Mouse (Mus musculus) hindbrain, embryonic 16.5 days (tissue): Measurements from ENCODE around the gene Dcst2. TPM values are rescaled to one million over a fixed set of nuclear protein-coding genes. Genes with fewer than 3 reads are reported as not detected.

Experiments
- ATAC-seq: fragments of 200-750 bp; cut with Nextera tagmentation; 2 replicates; pipeline ENCODE4 v1.8.0; 2017; ENCODE audit warnings: moderate TSS enrichment, moderate library complexity
- H3K27ac ChIP-seq: fragments of 300-500 bp; sonication (generic); 2 replicates; pipeline ENCODE4 v1.5.1; 2014; ENCODE audit warnings: low read depth, mild to moderate bottlenecking, control low read depth, low read length, moderate library complexity
- H3K27me3 ChIP-seq: fragments of 300-500 bp; sonication (generic); replicated peaks from 2 replicates; pipeline ENCODE4 v1.6.1; 2014; ENCODE audit warnings: low read length; ENCODE audit not compliant: control insufficient read depth, insufficient read depth
- H3K36me3 ChIP-seq: fragments of 300-500 bp; sonication (generic); 2 replicates; pipeline ENCODE4 v1.6.1; 2014; ENCODE audit warnings: mild to moderate bottlenecking, low read length, moderate library complexity, mixed read lengths; ENCODE audit not compliant: control insufficient read depth, insufficient read depth
- H3K4me1 ChIP-seq: fragments of 300-500 bp; sonication (generic); 2 replicates; pipeline ENCODE4 v1.6.1; 2014; ENCODE audit warnings: low read depth, low read length; ENCODE audit not compliant: control insufficient read depth, insufficient read depth
- H3K4me2 ChIP-seq: fragments of 300-500 bp; sonication (generic); 2 replicates; pipeline ENCODE4 v1.6.1; 2014; ENCODE audit warnings: mild to moderate bottlenecking, low read length, control low read depth, moderate library complexity
- H3K4me3 ChIP-seq: fragments of 300-500 bp; sonication (generic); 2 replicates; pipeline ENCODE4 v1.5.1; 2014; ENCODE audit warnings: mild to moderate bottlenecking, low read length, control low read depth, moderate library complexity
- H3K9ac ChIP-seq: fragments of 300-500 bp; sonication (generic); 2 replicates; pipeline ENCODE4 v1.6.1; 2014; ENCODE audit warnings: low read depth, mild to moderate bottlenecking, control low read depth, low read length, moderate library complexity
- H3K9me3 ChIP-seq: fragments of 300-500 bp; sonication (generic); 2 replicates; pipeline ENCODE4 v1.6.1; 2014; ENCODE audit warnings: mild to moderate bottlenecking, low read length, moderate library complexity; ENCODE audit not compliant: control insufficient read depth
- WGBS: fragments of 180-500 bp; shearing (Covaris S2); extraction: QIAGEN DNeasy Blood & Tissue Kit; methylation state at CpG from one replicate; pipeline ENCODE4 v1.1.7; 2014; 5-methylcytosine and 5-hydroxymethylcytosine counted together
- polyA plus RNA-seq: library from polyadenylated mRNA; unstranded; fragments of >200 nt; fragmentation: Nextera tagmentation; extraction: Ambion mirVana; gene quantifications from 2 replicates; pipeline ENCODE4 v1.2.1, GENCODE M21; 2015

Gene Dcst2
- polyA plus RNA-seq, 1 experiment from 2014 or later, result 0.10 TPM

DNA sequence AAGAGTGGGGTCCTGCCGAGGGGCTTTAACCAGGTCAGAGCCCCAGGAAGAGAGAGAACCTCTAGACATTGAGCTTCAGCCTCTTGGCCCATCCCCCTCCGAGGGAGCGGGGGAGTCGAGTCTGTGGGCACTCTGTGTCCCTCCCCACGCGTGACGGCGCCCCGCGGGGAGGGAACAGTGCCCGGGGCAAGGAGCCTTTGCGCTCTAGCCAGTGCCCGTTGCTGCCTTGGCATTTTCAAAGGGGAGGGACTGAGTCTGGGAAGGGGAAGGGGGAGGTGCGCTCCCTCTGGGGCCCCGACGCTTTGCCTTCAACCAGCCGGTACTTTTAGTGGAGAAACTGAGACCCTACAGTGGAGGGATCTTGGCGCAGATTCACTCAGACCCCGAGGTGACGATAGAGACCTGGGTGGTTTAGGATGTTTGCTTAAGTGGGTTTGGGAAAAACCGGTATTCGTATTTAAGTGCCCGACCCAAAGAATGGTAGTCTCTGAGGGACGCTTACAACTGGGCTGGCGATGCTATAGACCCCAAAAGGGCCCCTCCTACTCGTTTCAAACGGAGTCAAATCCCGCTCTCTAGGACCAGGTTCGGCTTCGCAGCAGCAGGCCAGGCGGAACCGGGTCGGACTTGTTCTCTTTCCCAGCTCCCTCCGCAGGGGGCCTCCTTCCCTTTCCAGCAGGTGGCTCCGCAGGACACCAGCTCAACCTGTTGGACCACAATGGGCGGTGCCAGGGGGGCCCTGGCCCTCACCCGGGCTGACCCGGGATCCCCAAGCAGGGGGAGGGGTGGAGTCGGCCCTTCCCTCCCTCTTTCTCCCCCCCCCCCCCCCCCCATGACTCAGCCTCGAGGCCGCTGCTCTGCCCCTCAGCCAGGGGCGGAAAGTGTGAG lies 32.5 kb downstream of the Dcst2 start, which contains the start of gene Zbtb7b:
Zbtb7b (minus strand) TSS at position 771 of the 888 bp plus-strand sequence.
- Histone ChIP-seq H3K9ac (peak within 1 kb of the TSS; percentile 53), H3K4me1 (peaks cover 52% of the 10 kb centered on the region), H3K27me3 (peaks cover 16% of the 10 kb centered on the region), H3K9me3 (no peaks in the 10 kb centered on the region), H3K36me3 (no peaks in the 10 kb centered on the region), H3K27ac (peak within 1 kb of the TSS; percentile 79), H3K4me3 (peak within 1 kb of the TSS; percentile 45), H3K4me2 (peak within 1 kb of the TSS; percentile 74)
- WGBS, result under 1% methylated on average over 38 of the region's 42 CpGs
- peak; percentile 49 for ATAC-seq

DNA sequence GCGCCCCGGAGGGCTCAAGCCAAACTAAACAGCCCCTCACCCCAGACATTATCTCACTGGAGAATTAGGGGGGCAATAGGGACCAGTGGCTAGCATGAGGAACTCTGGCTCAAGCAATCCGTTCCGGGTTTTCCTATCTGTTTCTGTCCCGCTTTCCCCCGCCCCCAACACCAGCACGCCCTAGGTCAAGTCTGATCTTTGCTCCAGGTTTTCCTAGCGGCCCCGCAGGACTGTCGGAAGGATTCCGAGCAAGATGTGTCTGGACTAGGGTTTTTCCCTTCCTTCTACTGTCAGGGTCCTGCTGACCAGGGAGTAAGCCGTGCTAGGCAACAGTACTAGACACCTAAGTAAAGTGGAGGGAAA lies 33.1 kb downstream of the Dcst2 start:
- 0% methylated on average over 10 of the region's 12 CpGs for WGBS
- Histone ChIP-seq H3K27ac (peak overlapping the region; percentile 34; the same call in 1 of the 2 replicates), H3K36me3 (no peaks in the 10 kb centered on the region), H3K27me3 (peaks cover 16% of the 10 kb centered on the region), H3K9ac (peak overlapping the region; percentile 33), H3K4me3 (peak overlapping the region; percentile 45), H3K9me3 (no peaks in the 10 kb centered on the region), H3K4me2 (peak overlapping the region; percentile 74), H3K4me1 (peaks cover 52% of the 10 kb centered on the region)
- peak; percentile 7; the same call in 1 of the 2 replicates for ATAC-seq

DNA sequence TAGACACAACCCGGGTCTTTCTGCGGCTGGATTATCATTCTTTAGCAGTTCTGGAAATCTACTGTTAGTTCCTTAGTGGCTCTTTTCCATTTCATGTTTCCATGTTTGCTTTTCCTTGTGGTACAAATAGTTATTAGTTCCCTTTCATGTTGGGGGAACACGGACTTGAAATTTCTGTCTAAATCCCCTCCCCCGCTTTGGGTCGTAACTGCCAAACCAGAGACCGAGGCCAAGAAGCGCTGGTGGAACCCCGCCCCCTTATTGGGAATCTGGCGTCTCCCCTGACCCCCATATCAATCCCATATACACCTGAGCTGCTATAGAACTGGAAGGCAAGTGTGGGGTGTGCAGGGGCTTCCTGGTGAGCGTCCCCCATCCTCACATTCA lies 33.6 kb downstream of the Dcst2 start:
- peaks cover 16% of the 10 kb centered on the region for H3K27me3 ChIP-seq
- H3K4me2 ChIP-seq, result peak overlapping the region; percentile 74
- peak overlapping the region; percentile 34; the same call in 1 of the 2 replicates for H3K27ac ChIP-seq
- H3K9me3 ChIP-seq, result no peaks in the 10 kb centered on the region
- peak overlapping the region; percentile 17; the same call in 1 of the 2 replicates for H3K9ac ChIP-seq
- H3K4me3 ChIP-seq, result peak overlapping the region; percentile 45
- peaks cover 52% of the 10 kb centered on the region for H3K4me1 ChIP-seq
- 1% methylated on average over 10 of the region's 10 CpGs for WGBS
- no peaks in the 10 kb centered on the region for H3K36me3 ChIP-seq
- ATAC-seq, result no peak

DNA sequence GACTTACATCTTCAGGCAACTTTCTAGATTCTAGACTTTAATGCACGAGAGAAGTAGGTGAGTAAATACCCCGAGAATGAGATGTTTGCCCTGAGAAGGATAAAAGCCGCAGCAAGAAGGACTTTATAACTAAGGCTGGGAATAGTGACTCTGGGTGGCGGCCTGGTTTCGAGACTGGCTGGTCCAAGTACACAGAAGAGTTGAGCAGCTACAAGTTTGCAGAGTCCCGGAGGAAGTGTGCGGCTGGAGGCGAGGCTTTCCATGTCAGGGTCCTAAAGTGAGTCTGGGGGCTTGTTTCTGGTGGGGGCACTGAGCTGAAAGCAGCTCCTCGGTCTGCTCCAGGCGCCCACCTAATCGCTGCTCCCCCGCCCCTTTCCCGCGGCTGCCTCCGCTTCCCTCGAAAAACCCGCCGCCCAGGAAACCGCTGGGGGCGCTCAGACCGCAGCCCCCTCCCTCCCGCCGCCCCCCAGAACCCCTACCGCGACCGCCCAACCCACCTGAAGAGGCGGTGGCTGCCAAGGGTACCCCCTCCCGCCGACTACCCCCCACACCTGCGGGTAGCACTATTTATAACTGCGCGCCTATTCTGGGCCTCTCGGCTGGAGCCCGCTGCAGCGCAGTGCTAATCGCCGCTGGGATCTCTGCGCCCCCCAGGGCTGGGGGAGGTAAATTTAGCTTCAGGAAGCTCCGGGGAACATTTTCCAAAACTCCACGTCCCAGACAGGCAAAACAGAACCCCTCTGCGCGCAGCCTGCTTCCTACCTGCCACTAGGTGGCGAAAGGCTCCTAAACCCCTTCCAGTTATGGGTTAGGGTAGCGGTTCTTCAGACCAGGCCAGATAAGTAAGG lies 34.3 kb downstream of the Dcst2 start:
- WGBS, result under 1% methylated on average over 31 of the region's 44 CpGs
- Histone ChIP-seq H3K27ac (no peak overlapping the region), H3K27me3 (peaks cover 16% of the 10 kb centered on the region), H3K9ac (peak overlapping the region; percentile 58), H3K36me3 (no peaks in the 10 kb centered on the region), H3K9me3 (no peaks in the 10 kb centered on the region), H3K4me2 (peak overlapping the region; percentile 74), H3K4me3 (peak overlapping the region; percentile 45), H3K4me1 (peaks cover 48% of the 10 kb centered on the region)
- ATAC-seq, result no peak

DNA sequence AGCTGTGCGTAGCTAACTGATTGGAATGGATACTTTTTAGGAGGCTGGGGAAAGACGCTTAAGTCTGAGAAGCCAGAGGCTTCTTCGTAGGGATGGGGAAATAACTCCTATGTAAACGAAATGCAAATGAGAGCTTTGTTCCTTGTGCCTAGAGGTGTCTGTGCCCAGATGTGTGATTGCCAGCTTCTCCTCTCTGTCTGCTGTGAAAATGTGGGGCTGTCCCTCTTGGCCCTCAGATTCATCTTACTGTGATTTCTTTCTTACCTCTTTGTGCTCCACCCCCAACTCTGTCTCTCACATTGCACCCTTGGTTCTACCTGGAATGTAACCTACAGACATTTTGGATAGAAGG lies 34.9 kb downstream of the Dcst2 start:
- H3K27ac ChIP-seq, result no peak overlapping the region
- peak overlapping the region; percentile 74 for H3K4me2 ChIP-seq
- H3K27me3 ChIP-seq, result peaks cover 16% of the 10 kb centered on the region
- 0% methylated on average over 4 of the region's 4 CpGs for WGBS
- peaks cover 42% of the 10 kb centered on the region for H3K4me1 ChIP-seq
- no peak overlapping the region; the same call in 1 of the 2 replicates for H3K9ac ChIP-seq
- no peak for ATAC-seq
- 0 out of 2 replicates have a peak, but pooled peaks cover 3% of the 10 kb centered on the region for H3K36me3 ChIP-seq
- no peaks in the 10 kb centered on the region for H3K9me3 ChIP-seq
- peak overlapping the region; percentile 45 for H3K4me3 ChIP-seq

DNA sequence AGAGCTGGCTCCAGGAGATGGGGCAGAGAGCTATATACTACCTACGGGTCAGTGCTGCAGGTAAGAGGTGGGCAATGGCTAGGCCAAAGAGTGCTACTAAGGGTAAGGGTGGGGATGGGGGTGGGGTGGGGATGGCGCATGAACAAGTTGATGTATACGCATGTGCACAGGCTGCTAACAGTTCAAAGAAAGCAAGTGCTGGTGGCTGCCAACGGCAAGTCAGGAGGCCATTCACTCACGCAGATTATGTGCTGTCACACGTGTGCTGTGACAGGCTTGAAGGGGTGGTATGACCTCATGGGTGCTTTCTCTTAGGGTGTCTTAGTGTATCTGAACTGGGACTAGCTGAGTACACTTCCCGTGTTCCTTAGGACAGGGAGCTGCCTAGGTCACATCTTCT lies 39.6 kb downstream of the Dcst2 start:
- Histone ChIP-seq H3K27me3 (peaks cover 4% of the 10 kb centered on the region; the same call in 1 of the 2 replicates), H3K27ac (no peak overlapping the region), H3K4me3 (no peak overlapping the region), H3K4me2 (no peak overlapping the region), H3K36me3 (peaks cover 15% of the 10 kb centered on the region), H3K4me1 (peaks cover 5% of the 10 kb centered on the region), H3K9ac (no peak overlapping the region), H3K9me3 (no peaks in the 10 kb centered on the region)
- no peak for ATAC-seq
- 90% methylated on average over 7 of the region's 7 CpGs for WGBS

DNA sequence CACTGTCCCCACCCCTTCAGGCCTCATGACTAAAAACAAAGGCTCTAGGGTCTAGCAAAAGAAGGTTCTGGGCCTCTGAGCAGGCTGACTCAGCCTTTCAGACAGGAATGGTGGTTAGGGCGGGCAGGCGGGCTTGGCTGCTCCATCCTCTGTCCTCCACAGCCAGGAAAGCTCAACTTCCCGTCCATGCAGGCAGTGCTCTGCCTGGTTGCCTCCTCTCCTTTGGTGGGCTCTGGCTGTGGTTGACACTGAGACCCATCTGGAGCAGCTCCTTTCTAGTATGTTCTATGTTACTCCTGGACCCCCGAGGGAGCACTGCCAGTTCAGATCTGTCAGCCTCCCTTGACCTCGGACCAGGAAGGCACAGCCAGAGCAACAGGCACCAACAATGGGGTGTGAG lies 40.9 kb downstream of the Dcst2 start, which contains the start of gene Lenep:
Lenep (minus strand) TSS at position 101 of the 400 bp plus-strand sequence.
- H3K9me3 ChIP-seq, result no peaks in the 10 kb centered on the region
- H3K9ac ChIP-seq, result no peak within 1 kb of the TSS
- no peaks in the 10 kb centered on the region for H3K27me3 ChIP-seq
- no peak within 1 kb of the TSS for H3K27ac ChIP-seq
- H3K4me3 ChIP-seq, result no peak within 1 kb of the TSS
- H3K4me2 ChIP-seq, result no peak within 1 kb of the TSS
- no peaks in the 10 kb centered on the region for H3K4me1 ChIP-seq
- WGBS, result 68% methylated on average over 5 of the region's 5 CpGs
- peaks cover 15% of the 10 kb centered on the region for H3K36me3 ChIP-seq
- ATAC-seq, result no peak

DNA sequence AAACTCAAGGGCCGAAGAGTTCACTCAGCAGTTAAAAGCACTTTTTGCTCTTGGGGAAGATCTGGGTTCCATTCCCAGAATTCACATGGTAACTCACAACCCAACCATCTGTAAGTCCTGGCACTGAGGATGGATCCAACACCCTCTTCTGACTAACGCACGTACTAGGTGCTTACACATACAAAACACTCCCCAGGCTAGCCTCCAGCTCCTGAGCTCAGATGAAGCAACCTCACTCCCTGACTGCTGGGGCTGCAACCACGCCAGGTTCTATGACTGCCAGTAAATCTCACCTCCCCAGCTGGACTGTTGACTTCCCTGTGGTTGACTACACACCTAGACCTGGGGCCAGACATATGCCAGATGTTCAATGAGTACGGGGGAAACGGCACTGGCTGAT lies 45.1 kb downstream of the Dcst2 start:
- Histone ChIP-seq H3K4me3 (no peak overlapping the region), H3K27ac (no peak overlapping the region), H3K4me1 (peaks cover 7% of the 10 kb centered on the region), H3K36me3 (peaks cover 14% of the 10 kb centered on the region), H3K9ac (no peak overlapping the region), H3K4me2 (no peak overlapping the region), H3K27me3 (no peaks in the 10 kb centered on the region), H3K9me3 (no peaks in the 10 kb centered on the region)
- WGBS, result 91% methylated on average over 6 of the region's 6 CpGs
- no peak for ATAC-seq

DNA sequence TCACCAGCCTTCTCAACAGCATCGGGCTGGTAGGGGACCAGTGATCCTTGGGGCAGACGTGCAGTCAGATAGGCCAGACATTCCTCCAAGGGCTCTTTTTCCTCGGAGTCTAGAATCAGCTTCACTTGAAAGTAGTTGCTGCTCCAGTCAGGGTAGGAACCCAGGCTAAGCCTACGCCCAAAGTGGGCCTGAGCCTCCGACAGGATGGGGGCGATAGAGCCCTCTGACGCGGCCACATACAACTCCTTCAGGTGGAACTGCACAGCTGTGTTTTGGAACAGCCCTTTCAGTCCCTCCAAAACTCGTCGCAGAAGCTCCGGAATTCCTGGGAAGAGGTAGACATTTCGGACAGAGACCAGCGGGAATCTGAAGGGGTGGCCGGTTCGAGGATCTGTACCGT lies 46.7 kb downstream of the Dcst2 start:
- Histone ChIP-seq H3K27me3 (no peaks in the 10 kb centered on the region), H3K9ac (no peak overlapping the region), H3K36me3 (peaks cover 6% of the 10 kb centered on the region), H3K4me2 (no peak overlapping the region), H3K27ac (no peak overlapping the region), H3K4me1 (peaks cover 7% of the 10 kb centered on the region), H3K4me3 (no peak overlapping the region), H3K9me3 (no peaks in the 10 kb centered on the region)
- 62% methylated on average over 16 of the region's 16 CpGs for WGBS
- ATAC-seq, result no peak
